Mouse (Mus musculus): ENCODE measurements at regions not wholly inside any gene's neighbourhood (a gene's known extent, or its start where the extent isn't known, plus 50 kb on each side); places are given as distances from the start of the nearest gene placed in this dataset.

- TF ChIP-seq EP300 (IDR thresholded peaks at IDR 0.05; ENCODE audit: low read depth), result no peak
- TF ChIP-seq CTCF (IDR thresholded peaks at IDR 0.05; ENCODE audit: low read depth), result no peak
Measured at GRCm38 (mm10) chr12:37014401-37014800, 93.9 kb upstream of the Meox2 start.

All from liver, postnatal 0 days (tissue).